Mouse (Mus musculus) ES-E14 (cell line): ENCODE measurements around the gene Kbtbd7.

Source experiments
- MAFK ChIP-seq: IDR thresholded peaks from 2 replicates; pipeline ENCODE4 v1.6.1; 2014; ENCODE audit warnings: mild to moderate bottlenecking, low read depth, low read length, inconsistent platforms; ENCODE audit not compliant: insufficient read depth
- ZC3H11A ChIP-seq: IDR thresholded peaks from 2 replicates; pipeline ENCODE4 v1.6.1; 2012; ENCODE audit warnings: low read depth, mild to moderate bottlenecking, inconsistent platforms, low read length, borderline replicate concordance

GRCm38 (mm10) chr14:79473384-79473783 lies 47.1 kb downstream of the Kbtbd7 start:
- TF ChIP-seq ZC3H11A (no peak), MAFK (no peak)
